Mouse (Mus musculus): ENCODE measurements at regions not wholly inside any gene's neighbourhood (a gene's known extent, or its start where the extent isn't known, plus 50 kb on each side); places are given as distances from the start of the nearest gene placed in this dataset.

GRCm38 (mm10) chr2:146577096-146577495 is 65.0 kb upstream of the Ralgapa2 start:
- Histone ChIP-seq H3K36me3 (ENCODE audit: control insufficient read depth, insufficient read depth, low read length) (no peaks in the 10 kb centered on the region), H3K4me1 (replicated peaks; ENCODE audit: control insufficient read depth, insufficient read depth) (no peaks in the 10 kb centered on the region), H3K9me3 (ENCODE audit: control insufficient read depth, low read length) (no peaks in the 10 kb centered on the region), H3K4me2 (replicated peaks; ENCODE audit: low read depth) (no peak overlapping the region), H3K27me3 (ENCODE audit: control insufficient read depth, insufficient read depth, low read length) (no peaks in the 10 kb centered on the region), H3K27ac (replicated peaks) (no peak overlapping the region), H3K9ac (ENCODE audit: low read length) (no peak overlapping the region), H3K4me3 (ENCODE audit: low read depth, low read length) (no peak overlapping the region)
- DNase-seq (ENCODE audit: low spot score) (no peak), ATAC-seq (ENCODE audit: low FRiP score, low TSS enrichment) (no peak; the same call in 1 of the 2 replicates)
- TF ChIP-seq EP300 (optimal IDR thresholded peaks at IDR 0.05) (no peak), CTCF (IDR thresholded peaks at IDR 0.05; ENCODE audit: low read depth) (no peak)
- 41% methylated on average over 3 of the region's 3 CpGs for WGBS

GRCm38 (mm10) chr2:146581220-146581619 is 69.1 kb upstream of the Ralgapa2 start:
- Histone ChIP-seq H3K4me2 (replicated peaks; ENCODE audit: low read depth) (no peak overlapping the region), H3K4me3 (ENCODE audit: low read depth, low read length) (no peak overlapping the region), H3K27ac (replicated peaks) (no peak overlapping the region), H3K36me3 (ENCODE audit: control insufficient read depth, insufficient read depth, low read length) (no peaks in the 10 kb centered on the region), H3K4me1 (replicated peaks; ENCODE audit: control insufficient read depth, insufficient read depth) (no peaks in the 10 kb centered on the region), H3K9me3 (ENCODE audit: control insufficient read depth, low read length) (no peaks in the 10 kb centered on the region), H3K27me3 (ENCODE audit: control insufficient read depth, insufficient read depth, low read length) (no peaks in the 10 kb centered on the region), H3K9ac (ENCODE audit: low read length) (no peak overlapping the region)
- DNase-seq (ENCODE audit: low spot score), result no peak
- TF ChIP-seq CTCF (IDR thresholded peaks at IDR 0.05; ENCODE audit: low read depth) (no peak), EP300 (optimal IDR thresholded peaks at IDR 0.05) (no peak)
- 88% methylated on average over 3 of the region's 3 CpGs for WGBS
- no peak for ATAC-seq (ENCODE audit: low FRiP score, low TSS enrichment)

GRCm38 (mm10) chr2:146583807-146584388 is 71.8 kb upstream of the Ralgapa2 start:
- H3K4me2 ChIP-seq (replicated peaks; ENCODE audit: low read depth), result no peak overlapping the region
- H3K9me3 ChIP-seq (ENCODE audit: control insufficient read depth, low read length), result no peaks in the 10 kb centered on the region
- no peaks in the 10 kb centered on the region for H3K36me3 ChIP-seq (ENCODE audit: control insufficient read depth, insufficient read depth, low read length)
- no peak for TF ChIP-seq CTCF (IDR thresholded peaks at IDR 0.05; ENCODE audit: low read depth)
- no peak for TF ChIP-seq EP300 (optimal IDR thresholded peaks at IDR 0.05)
- no peaks in the 10 kb centered on the region for H3K4me1 ChIP-seq (replicated peaks; ENCODE audit: control insufficient read depth, insufficient read depth)
- no peak overlapping the region for H3K9ac ChIP-seq (ENCODE audit: low read length)
- H3K27me3 ChIP-seq (ENCODE audit: control insufficient read depth, insufficient read depth, low read length), result no peaks in the 10 kb centered on the region
- H3K27ac ChIP-seq (replicated peaks), result no peak overlapping the region
- DNase-seq (ENCODE audit: low spot score) (no peak), ATAC-seq (ENCODE audit: low FRiP score, low TSS enrichment) (no peak)
- H3K4me3 ChIP-seq (ENCODE audit: low read depth, low read length), result no peak overlapping the region

GRCm38 (mm10) chr2:146586381-146586780 is 74.2 kb upstream of the Ralgapa2 start:
- Histone ChIP-seq H3K36me3 (ENCODE audit: control insufficient read depth, insufficient read depth, low read length) (no peaks in the 10 kb centered on the region), H3K27me3 (ENCODE audit: control insufficient read depth, insufficient read depth, low read length) (no peaks in the 10 kb centered on the region), H3K4me3 (ENCODE audit: low read depth, low read length) (no peak overlapping the region), H3K4me1 (replicated peaks; ENCODE audit: control insufficient read depth, insufficient read depth) (no peaks in the 10 kb centered on the region), H3K9me3 (ENCODE audit: control insufficient read depth, low read length) (no peaks in the 10 kb centered on the region), H3K4me2 (replicated peaks; ENCODE audit: low read depth) (no peak overlapping the region), H3K9ac (ENCODE audit: low read length) (no peak overlapping the region), H3K27ac (replicated peaks) (no peak overlapping the region)
- ATAC-seq (ENCODE audit: low FRiP score, low TSS enrichment) (no peak), DNase-seq (ENCODE audit: low spot score) (no peak)
- TF ChIP-seq EP300 (optimal IDR thresholded peaks at IDR 0.05), result no peak
- TF ChIP-seq CTCF (IDR thresholded peaks at IDR 0.05; ENCODE audit: low read depth), result no peak
- 67% methylated on average over 1 of the region's 1 CpGs for WGBS

- H3K4me1 ChIP-seq (replicated peaks; ENCODE audit: control insufficient read depth, insufficient read depth), result no peaks in the 10 kb centered on the region
- DNase-seq (ENCODE audit: low spot score) (no peak), ATAC-seq (ENCODE audit: low FRiP score, low TSS enrichment) (no peak)
- no peaks in the 10 kb centered on the region for H3K9me3 ChIP-seq (ENCODE audit: control insufficient read depth, low read length)
- H3K27me3 ChIP-seq (ENCODE audit: control insufficient read depth, insufficient read depth, low read length), result no peaks in the 10 kb centered on the region
- no peak overlapping the region for H3K4me3 ChIP-seq (ENCODE audit: low read depth, low read length)
- H3K36me3 ChIP-seq (ENCODE audit: control insufficient read depth, insufficient read depth, low read length), result no peaks in the 10 kb centered on the region
- TF ChIP-seq CTCF (IDR thresholded peaks at IDR 0.05; ENCODE audit: low read depth), result no peak
- TF ChIP-seq EP300 (optimal IDR thresholded peaks at IDR 0.05), result no peak
- WGBS, result 67% methylated on average over 3 of the region's 3 CpGs
- no peak overlapping the region for H3K4me2 ChIP-seq (replicated peaks; ENCODE audit: low read depth)
- H3K27ac ChIP-seq (replicated peaks), result no peak overlapping the region
- no peak overlapping the region for H3K9ac ChIP-seq (ENCODE audit: low read length)
These were observed 74.8 kb upstream of the Ralgapa2 start for GRCm38 (mm10) chr2:146586981-146587380.

- DNase-seq (ENCODE audit: low spot score), result no peak
- H3K9me3 ChIP-seq (ENCODE audit: control insufficient read depth, low read length), result no peaks in the 10 kb centered on the region
- no peak overlapping the region for H3K4me2 ChIP-seq (replicated peaks; ENCODE audit: low read depth)
- H3K27ac ChIP-seq (replicated peaks), result no peak overlapping the region
- TF ChIP-seq EP300 (optimal IDR thresholded peaks at IDR 0.05), result no peak
- TF ChIP-seq CTCF (IDR thresholded peaks at IDR 0.05; ENCODE audit: low read depth), result no peak
- no peak overlapping the region for H3K9ac ChIP-seq (ENCODE audit: low read length)
- 79% methylated on average over 3 of the region's 3 CpGs for WGBS
- ATAC-seq (ENCODE audit: low FRiP score, low TSS enrichment), result no peak; the same call in 1 of the 2 replicates
- no peaks in the 10 kb centered on the region for H3K4me1 ChIP-seq (replicated peaks; ENCODE audit: control insufficient read depth, insufficient read depth)
- no peaks in the 10 kb centered on the region for H3K27me3 ChIP-seq (ENCODE audit: control insufficient read depth, insufficient read depth, low read length)
- H3K4me3 ChIP-seq (ENCODE audit: low read depth, low read length), result no peak overlapping the region
- H3K36me3 ChIP-seq (ENCODE audit: control insufficient read depth, insufficient read depth, low read length), result no peaks in the 10 kb centered on the region
These were observed 77.7 kb upstream of the Ralgapa2 start for GRCm38 (mm10) chr2:146589860-146590259.
